Mouse (Mus musculus) liver, postnatal 0 days (tissue): ENCODE measurements around the gene Sec61a1. TPM values are rescaled to one million over a fixed set of nuclear protein-coding genes. Genes with fewer than 3 reads are reported as not detected.

ENCODE experiments used
- ATAC-seq: fragments of 200-750 bp; cut with Nextera tagmentation; 2 replicates; pipeline ENCODE4 v1.8.0; 2017; ENCODE audit warnings: mild to moderate bottlenecking, moderate library complexity
- DNase-seq: peaks from one replicate; pipeline ENCODE4 v3.0.0-alpha.2; 2016
- H3K27ac ChIP-seq: fragments of 300-500 bp; sonication (generic); 2 replicates; pipeline ENCODE4 v1.5.1; 2014; ENCODE audit warnings: antibody characterized with exemption, moderate library complexity, mild to moderate bottlenecking, low read depth
- H3K27me3 ChIP-seq: fragments of 300-500 bp; sonication (generic); 2 replicates; pipeline ENCODE4 v1.6.1; 2014; ENCODE audit warnings: low read length, control low read depth, mixed read lengths; ENCODE audit not compliant: insufficient read depth
- H3K36me3 ChIP-seq: fragments of 300-500 bp; sonication (generic); replicated peaks from 2 replicates; pipeline ENCODE4 v1.6.1; 2014; ENCODE audit warnings: mild to moderate bottlenecking, control low read depth, low read length, moderate library complexity, mixed read lengths; ENCODE audit not compliant: insufficient read depth
- H3K4me1 ChIP-seq: fragments of 300-500 bp; sonication (generic); 2 replicates; pipeline ENCODE4 v1.6.1; 2014; ENCODE audit warnings: antibody characterized with exemption, mild to moderate bottlenecking, control low read depth; ENCODE audit not compliant: insufficient read depth
- H3K4me2 ChIP-seq: fragments of 300-500 bp; sonication (generic); 2 replicates; pipeline ENCODE4 v1.6.1; 2014; ENCODE audit warnings: low read depth, mild to moderate bottlenecking, low read length, moderate library complexity, mixed read lengths
- H3K4me3 ChIP-seq: fragments of 300-500 bp; sonication (generic); 2 replicates; pipeline ENCODE4 v1.5.1; 2014; ENCODE audit warnings: low read depth, low read length
- H3K9ac ChIP-seq: fragments of 300-500 bp; sonication (generic); replicated peaks from 2 replicates; pipeline ENCODE4 v1.6.1; 2014; ENCODE audit warnings: mild to moderate bottlenecking, moderate library complexity
- H3K9me3 ChIP-seq: fragments of 300-500 bp; sonication (generic); 2 replicates; pipeline ENCODE4 v1.6.1; 2016; ENCODE audit warnings: mild to moderate bottlenecking, control low read depth, low read length, mixed read lengths
- CTCF ChIP-seq: sonication (generic); IDR thresholded peaks from 2 replicates; pipeline ENCODE4 v1.5.1; 2016; ENCODE audit warnings: antibody characterized with exemption, low read depth
- EP300 ChIP-seq: IDR thresholded peaks from 2 replicates; pipeline ENCODE4 v1.6.1; 2016; ENCODE audit warnings: antibody characterized with exemption, low read depth, mild to moderate bottlenecking
- WGBS: fragments of 180-500 bp; shearing (Covaris S2); extraction: QIAGEN DNeasy Blood & Tissue Kit; methylation state at CpG from one replicate; pipeline ENCODE4 v1.1.7; 2014; ENCODE audit not compliant: insufficient replicate concordance; 5-methylcytosine and 5-hydroxymethylcytosine counted together
- polyA plus RNA-seq: library from polyadenylated mRNA; unstranded; fragments of >200 nt; fragmentation: Nextera tagmentation; extraction: Ambion mirVana; gene quantifications from 2 replicates; pipeline ENCODE4 v1.2.1, GENCODE M21; 2015

The Sec61a1 gene
- polyA plus RNA-seq, result 76.4 and 84.0 TPM in 2 replicates

DNA sequence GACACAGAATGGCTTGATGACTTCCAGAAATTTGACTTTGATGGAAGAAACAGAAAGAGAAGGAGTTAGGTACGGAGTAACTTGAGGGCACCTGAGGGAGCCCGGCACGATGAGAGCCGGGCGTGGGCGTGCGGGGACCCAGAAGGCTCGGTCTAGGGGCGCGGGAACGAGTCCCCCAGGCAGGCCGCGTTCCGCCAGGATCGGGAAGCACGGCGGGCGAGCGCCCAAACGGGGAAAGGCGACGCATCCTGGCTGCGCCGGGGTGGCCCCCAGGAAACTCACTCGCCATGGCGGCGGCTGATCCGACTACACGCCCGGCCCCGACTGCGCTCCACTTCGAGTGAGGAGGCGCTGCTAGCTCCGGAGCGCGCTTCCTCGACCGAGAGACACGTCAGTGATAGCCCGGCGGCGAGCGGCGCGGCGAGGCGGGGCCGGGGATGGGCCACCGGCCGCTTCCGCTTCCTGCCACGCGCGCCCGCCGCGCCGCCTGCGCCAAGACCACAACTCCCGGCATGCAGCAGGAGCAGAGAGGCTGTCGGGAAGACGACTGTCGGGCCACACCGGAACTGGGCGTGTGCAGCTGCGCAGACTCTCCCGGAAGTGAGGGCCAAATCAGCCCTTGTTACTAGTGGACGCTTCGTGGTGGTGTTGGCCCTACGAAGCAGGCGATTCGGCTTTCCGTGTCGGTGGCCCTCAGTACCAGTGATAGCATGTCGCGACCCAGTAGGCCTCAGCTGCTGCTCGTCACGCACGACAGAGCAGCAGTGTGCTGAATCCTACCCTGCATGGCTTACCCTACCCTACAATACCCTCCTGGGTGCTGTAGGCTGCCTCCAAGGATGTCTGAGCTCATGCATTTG is at the start of gene Sec61a1:
Gene Sec61a1, minus strand, starts transcription at position 502 of the 860 bp plus-strand sequence.
- Histone ChIP-seq H3K27ac (peak within 1 kb of the TSS; percentile 95), H3K27me3 (no peaks in the 10 kb centered on the region), H3K9me3 (no peaks in the 10 kb centered on the region), H3K4me2 (peak within 1 kb of the TSS; percentile 89), H3K36me3 (peaks cover 29% of the 10 kb centered on the region), H3K4me1 (peaks cover 27% of the 10 kb centered on the region), H3K4me3 (peak within 1 kb of the TSS; percentile 90), H3K9ac (peak within 1 kb of the TSS; percentile 96)
- no peak for TF ChIP-seq CTCF
- no peak for TF ChIP-seq EP300
- DNase-seq (peak; percentile 97), ATAC-seq (peak; percentile 98)
- under 1% methylated on average over 62 of the region's 80 CpGs for WGBS

DNA sequence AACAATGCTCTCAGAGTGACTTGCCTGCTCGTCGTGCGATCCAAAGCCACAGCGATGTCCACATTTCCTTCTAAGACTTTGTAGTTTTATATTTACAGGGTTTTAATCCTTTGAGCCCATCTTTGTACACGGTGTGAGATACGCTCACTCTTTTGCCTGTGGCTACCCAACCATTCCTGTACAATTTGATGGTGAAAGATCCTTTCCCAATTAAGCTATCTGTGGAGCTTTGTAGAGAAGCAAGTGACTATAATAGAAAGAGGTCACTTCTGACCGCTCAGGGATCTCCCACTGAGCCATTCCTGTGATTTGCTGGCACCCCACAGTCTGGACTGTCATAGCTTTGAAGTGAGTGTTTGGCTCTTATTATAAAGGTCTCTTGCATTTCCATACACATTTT is 48.0 kb upstream of the Sec61a1 start:
- no peak for DNase-seq
- no peaks in the 10 kb centered on the region for H3K36me3 ChIP-seq
- H3K9ac ChIP-seq, result no peak overlapping the region
- no peaks in the 10 kb centered on the region for H3K9me3 ChIP-seq
- WGBS, result 30% methylated on average over 7 of the region's 7 CpGs
- peaks cover 27% of the 10 kb centered on the region for H3K27me3 ChIP-seq
- no peak overlapping the region for H3K27ac ChIP-seq
- no peaks in the 10 kb centered on the region for H3K4me1 ChIP-seq
- no peak overlapping the region for H3K4me2 ChIP-seq
- ATAC-seq, result no peak
- TF ChIP-seq EP300 (no peak), CTCF (no peak)
- H3K4me3 ChIP-seq, result no peak overlapping the region

DNA sequence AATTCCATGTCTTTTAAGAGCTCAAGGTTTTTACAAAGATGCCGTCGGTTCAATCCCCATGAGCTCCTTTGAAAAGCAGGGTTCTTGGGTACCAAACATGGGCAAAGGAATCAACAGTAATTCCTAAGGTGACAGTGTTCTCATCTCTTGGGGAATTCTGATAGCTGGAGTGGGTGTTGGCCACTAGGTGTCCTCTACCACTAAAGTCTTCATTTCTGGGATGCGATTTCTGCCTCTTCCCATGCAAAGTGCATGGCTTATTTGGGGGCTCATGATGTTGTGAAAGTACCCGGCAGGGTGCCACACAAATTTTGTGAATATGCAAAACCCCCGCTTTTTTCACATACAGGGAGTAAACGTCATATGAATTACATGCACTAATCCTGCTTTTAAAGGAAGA is 46.3 kb upstream of the Sec61a1 start:
- Histone ChIP-seq H3K4me3 (no peak overlapping the region), H3K27me3 (peaks cover 27% of the 10 kb centered on the region), H3K9me3 (no peaks in the 10 kb centered on the region), H3K4me1 (no peaks in the 10 kb centered on the region), H3K9ac (no peak overlapping the region), H3K36me3 (no peaks in the 10 kb centered on the region), H3K27ac (no peak overlapping the region), H3K4me2 (no peak overlapping the region)
- no peak for TF ChIP-seq EP300
- TF ChIP-seq CTCF, result peak; percentile 66
- 22% methylated on average over 6 of the region's 6 CpGs for WGBS
- no peak for ATAC-seq
- no peak for DNase-seq

DNA sequence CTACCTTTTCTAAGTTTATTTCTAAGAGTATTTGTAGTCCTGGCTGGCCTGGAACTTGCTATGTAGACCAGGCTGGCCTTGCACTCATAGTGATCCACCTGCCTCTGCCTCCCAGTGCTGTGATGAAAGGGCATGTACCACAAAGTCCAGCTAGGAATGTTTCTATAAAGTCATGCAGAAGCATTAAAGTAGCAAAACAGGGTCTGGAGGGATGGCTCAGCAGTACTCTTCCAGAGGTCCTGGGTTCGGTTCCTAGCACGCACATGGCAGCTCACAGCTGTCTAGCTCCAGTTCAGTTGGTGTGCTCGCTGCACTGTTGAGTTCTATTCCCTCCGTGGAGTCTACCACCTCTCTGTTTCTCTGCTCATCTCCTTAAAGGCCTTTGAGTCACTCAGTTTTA is 41.5 kb upstream of the Sec61a1 start:
- no peaks in the 10 kb centered on the region for H3K4me1 ChIP-seq
- H3K27me3 ChIP-seq, result peaks cover 9% of the 10 kb centered on the region
- H3K9me3 ChIP-seq, result no peaks in the 10 kb centered on the region
- no peak overlapping the region for H3K4me3 ChIP-seq
- WGBS, result 80% methylated on average over 4 of the region's 4 CpGs
- no peak overlapping the region for H3K9ac ChIP-seq
- ATAC-seq, result no peak
- no peaks in the 10 kb centered on the region for H3K36me3 ChIP-seq
- no peak overlapping the region for H3K27ac ChIP-seq
- H3K4me2 ChIP-seq, result no peak overlapping the region
- no peak for TF ChIP-seq EP300
- TF ChIP-seq CTCF, result no peak
- DNase-seq, result no peak

DNA sequence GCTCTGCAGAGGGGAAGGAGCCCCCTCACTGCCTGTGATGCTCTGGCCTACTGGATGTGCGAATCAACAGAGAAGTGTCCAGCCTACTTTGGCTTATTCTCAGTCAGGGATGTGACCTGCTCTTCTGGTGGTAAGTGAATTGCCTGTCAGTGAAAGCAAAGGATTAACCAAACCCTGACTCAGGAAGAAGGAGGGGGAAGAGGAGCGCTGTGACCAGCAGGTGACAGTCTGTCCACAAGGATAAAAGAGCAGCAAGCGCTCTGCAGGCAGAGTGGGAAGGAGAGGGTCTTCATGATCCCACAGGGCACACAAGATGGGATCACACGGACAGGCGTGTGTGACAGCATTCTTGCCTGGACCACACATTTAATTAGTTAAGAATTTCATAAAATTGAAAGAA is 41.0 kb upstream of the Sec61a1 start:
- ATAC-seq (no peak), DNase-seq (no peak)
- TF ChIP-seq EP300, result no peak
- TF ChIP-seq CTCF, result peak; percentile 48
- no peaks in the 10 kb centered on the region for H3K36me3 ChIP-seq
- no peaks in the 10 kb centered on the region for H3K9me3 ChIP-seq
- H3K9ac ChIP-seq, result no peak overlapping the region
- no peak overlapping the region for H3K4me3 ChIP-seq
- peaks cover 5% of the 10 kb centered on the region; the same call in 1 of the 2 replicates for H3K27me3 ChIP-seq
- H3K4me2 ChIP-seq, result no peak overlapping the region
- no peaks in the 10 kb centered on the region for H3K4me1 ChIP-seq
- 45% methylated on average over 5 of the region's 5 CpGs for WGBS
- no peak overlapping the region for H3K27ac ChIP-seq

DNA sequence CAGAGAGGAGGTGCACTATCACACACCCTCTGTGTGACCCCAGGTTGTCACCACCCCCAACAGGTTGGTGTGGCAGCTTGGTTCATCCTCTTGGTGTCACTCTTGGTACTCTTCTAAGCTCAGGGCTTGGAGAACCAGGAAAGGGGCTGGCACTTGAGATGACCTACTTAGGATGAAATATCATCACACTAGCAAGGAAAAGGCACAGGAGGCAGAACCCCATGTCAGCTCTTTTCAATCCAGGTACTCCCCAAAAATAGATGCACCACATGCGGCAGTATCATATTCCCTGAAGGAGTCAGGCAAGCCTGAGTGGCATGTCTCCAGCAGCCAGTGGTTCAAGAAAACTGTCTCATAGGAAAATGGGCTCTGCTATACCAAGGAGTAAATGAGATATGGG is 39.4 kb upstream of the Sec61a1 start:
- H3K9ac ChIP-seq, result no peak overlapping the region
- no peaks in the 10 kb centered on the region for H3K4me1 ChIP-seq
- no peak overlapping the region for H3K4me3 ChIP-seq
- TF ChIP-seq EP300 (no peak), CTCF (0 out of 2 replicates have a peak, but pooled peaks have one; percentile 23)
- H3K27me3 ChIP-seq, result no peaks in the 10 kb centered on the region
- DNase-seq (no peak), ATAC-seq (no peak)
- H3K9me3 ChIP-seq, result no peaks in the 10 kb centered on the region
- H3K36me3 ChIP-seq, result no peaks in the 10 kb centered on the region
- no peak overlapping the region for H3K4me2 ChIP-seq
- no peak overlapping the region for H3K27ac ChIP-seq
- WGBS, result 77% methylated on average over 1 of the region's 1 CpGs
